Mouse (Mus musculus) CD4-positive helper T cell, adult 2 months (primary cell): ENCODE data around the gene Nfkb1.
A peak's percentile ranks its signal among the peaks of the same experiment; 100 is the strongest.

Source experiments
- DNase-seq: peaks from one replicate; pipeline ENCODE4 v3.0.0-alpha.2; 2012; ENCODE audit warnings: low read depth, missing footprints, low spot score

Gene Nfkb1

DNA sequence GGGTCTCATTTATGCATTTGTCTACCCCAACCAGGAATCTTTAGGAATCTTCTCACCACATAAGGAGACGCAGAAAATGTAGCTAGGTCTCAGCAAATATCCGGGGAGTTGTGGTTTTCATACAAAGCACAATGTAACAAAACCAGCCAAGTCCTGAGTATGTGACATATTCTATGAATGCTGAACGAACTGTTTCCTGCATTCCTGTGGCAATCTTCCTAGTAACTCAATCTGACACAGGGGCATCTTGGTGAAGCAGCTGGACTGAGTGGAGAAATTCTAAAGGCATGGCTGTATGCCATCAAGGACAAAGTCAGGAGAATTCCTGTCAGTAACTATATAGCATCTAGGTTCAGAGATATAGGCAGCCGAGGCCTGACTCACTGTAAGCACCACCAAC, 20.5 kb downstream of the Nfkb1 start:
- DNase-seq = no peak

- no peak for DNase-seq
These were observed 24.3 kb downstream of the Nfkb1 start for GRCm38 (mm10) chr3:135667084-135667483.

- DNase-seq = peak; percentile 81
These were observed 25.5 kb downstream of the Nfkb1 start for GRCm38 (mm10) chr3:135665777-135666259.

- peak; percentile 65 for DNase-seq
These were observed 29.0 kb downstream of the Nfkb1 start for GRCm38 (mm10) chr3:135662139-135662864.

DNA sequence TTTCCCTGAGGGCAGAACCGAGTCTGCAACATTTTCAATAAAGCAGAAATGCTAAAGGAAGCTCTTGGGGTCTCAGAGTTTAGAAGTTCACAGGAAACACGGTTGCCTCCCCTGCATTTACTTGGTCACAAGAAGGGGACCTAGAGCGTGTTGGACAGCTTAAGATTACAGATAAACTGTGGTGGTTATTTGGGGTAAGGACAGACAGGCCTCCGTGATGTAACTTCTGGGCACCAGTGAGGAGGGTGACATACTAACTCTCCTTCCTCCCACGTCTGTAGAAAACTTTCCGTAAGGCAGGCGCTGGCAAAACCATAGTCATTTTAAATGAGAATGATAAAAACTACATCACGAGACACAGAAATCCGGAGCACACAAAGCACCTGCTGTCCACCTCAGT, 29.6 kb downstream of the Nfkb1 start:
- DNase-seq = peak; percentile 34

- DNase-seq = no peak
These were observed 32.7 kb downstream of the Nfkb1 start for GRCm38 (mm10) chr3:135658540-135659097.

DNA sequence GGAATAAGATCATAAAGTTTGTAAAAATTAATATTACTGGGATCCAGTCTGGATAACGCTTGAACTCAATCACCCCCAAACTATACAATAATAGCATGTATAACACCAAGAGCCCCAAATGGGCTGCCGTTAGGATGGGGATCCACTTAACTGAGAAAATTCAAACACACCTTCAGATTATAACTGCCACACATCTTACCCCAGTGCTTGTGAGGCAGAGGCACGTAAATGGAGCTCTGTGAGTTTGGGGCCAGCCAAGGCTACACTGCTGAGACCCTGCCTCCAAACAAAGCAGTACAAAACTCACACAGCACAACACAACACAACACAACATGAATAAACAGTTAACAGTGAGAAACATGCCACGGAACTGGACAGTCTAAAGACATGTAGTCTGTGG, 35.2 kb downstream of the Nfkb1 start:
- DNase-seq = no peak

DNA sequence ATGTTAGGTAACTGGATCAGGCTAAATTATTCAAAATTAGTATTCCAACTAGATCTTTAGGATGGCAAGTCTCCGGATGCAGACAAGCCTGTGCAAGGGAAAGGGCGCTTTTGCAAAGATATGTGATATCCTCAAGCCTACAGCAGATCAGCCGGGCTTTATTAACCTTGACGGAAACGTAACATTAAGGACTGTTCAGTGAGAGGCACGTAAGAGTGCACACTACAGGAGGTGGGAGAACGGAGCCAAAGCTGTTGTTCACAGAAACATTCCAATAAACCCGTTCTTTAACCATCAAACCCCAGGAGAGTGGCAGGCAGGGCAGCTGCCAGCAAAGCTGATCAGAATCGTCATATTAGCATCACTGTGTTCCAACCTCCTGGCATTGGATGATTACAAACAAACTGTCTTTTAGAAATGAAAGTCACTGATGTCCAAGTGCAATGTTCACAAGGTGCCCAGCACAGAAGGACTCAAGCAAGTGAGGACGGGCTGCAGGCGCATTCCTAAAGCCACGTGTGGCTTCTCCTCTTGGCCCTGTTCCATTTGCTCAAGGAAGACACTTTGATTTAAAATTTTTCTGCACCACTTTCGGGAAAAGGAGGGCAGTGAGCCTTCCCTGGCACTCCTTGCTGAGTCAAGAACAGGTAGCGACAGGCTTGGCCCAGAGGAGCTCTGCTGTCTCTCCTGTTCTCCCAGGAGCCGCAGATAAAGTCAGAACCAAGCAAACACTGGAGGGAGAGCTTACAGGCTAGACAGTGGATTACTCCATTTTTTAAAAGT, 40.4 kb downstream of the Nfkb1 start:
- no peak for DNase-seq

DNA sequence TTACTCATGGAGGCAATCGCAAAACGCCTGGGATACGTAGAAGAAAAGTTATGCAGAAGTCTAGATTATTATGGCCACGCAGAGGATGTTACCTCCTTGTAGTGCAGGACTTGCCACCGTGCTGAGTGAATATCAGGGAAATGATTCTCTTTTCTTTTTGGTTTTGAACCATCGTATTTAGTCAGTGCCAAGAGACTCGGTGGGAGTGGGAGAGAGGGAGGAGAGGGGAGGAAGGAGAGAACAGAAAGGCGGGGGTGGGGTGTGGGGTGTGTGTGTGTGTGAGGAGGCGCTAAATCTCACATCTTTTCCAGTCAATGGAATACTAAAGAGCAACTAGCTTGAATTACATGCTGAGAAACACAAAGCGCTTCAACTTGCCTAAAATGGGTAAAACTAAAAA, 41.5 kb downstream of the Nfkb1 start:
- no peak for DNase-seq

GRCm38 (mm10) chr3:135648501-135648900, 42.8 kb downstream of the Nfkb1 start:
- DNase-seq = no peak

DNA sequence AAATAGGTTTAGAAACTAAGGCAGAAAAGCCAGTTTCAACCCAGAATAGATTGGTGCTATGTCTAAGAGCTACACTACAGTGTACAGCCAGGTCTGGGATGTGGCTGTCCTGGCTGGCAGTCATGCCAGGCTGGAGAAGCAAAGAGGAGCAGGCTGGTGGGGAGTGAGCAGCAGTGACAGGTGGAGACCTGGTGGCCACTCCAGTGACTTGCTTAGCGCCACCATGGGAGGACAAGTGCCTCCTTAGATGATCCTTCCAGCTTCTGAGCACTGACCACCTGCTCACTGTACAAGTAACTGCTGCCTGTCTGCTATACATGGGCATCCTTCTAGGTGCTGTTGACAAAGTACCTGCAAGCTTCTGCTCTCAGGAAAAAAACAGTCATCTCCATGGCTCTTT, 44.7 kb downstream of the Nfkb1 start:
- no peak for DNase-seq

DNA sequence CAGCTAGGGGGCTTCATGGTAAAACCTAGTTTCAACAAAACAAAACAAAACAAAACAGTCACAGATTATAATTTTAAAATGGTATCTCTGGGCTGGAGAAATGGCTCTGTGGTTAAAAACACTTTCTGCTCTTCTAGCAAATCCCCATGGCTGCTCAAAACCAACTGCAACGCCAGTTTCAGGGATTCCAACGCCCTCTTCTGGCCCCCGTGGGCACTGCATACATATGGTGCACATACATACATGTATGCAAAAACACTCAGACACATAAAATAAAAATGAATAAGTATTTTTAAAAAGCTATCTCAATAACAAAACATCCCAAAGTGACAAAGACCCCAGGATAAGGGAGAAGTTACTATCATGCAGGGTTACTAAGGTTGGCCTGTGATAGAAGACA, 46.4 kb downstream of the Nfkb1 start:
- no peak for DNase-seq

DNA sequence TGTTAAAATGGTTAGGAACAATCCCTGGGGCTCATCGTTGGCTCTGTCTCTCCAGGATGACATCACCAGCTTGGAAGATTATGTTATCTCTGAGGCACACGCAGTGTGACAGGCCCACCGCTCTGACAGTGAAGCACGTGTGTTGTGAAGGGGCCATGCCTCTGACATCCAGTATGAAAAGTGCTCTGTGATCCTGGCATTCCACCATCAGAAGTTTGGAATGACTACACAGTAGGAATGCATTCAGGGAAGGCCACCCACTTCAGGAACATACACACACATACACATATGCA, 49.8 kb downstream of the Nfkb1 start:
- no peak for DNase-seq

- DNase-seq = peak; percentile 17
These were observed 50.3 kb downstream of the Nfkb1 start for GRCm38 (mm10) chr3:135640856-135641622.

DNA sequence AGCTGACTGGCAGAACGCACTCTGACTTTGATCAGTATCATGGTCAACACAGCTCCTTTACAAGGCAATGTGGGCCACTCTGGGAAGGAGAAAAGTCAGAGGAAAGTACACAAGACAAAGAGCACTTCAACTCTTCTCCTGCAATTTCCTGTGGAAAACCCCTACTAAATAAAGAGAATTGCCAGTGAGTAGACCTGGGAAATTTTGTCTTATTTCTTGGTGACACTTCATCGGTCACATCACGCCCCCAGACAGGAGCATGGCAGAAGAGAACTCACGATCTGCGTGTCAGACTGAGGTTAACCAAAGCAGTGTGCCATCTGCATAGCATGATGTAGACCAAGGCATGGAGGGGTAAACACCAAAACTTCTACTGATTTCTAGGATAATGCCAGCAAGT, 51.1 kb downstream of the Nfkb1 start:
- peak; percentile 53 for DNase-seq

- no peak for DNase-seq
These were observed 53.8 kb downstream of the Nfkb1 start for GRCm38 (mm10) chr3:135637592-135637991.

DNA sequence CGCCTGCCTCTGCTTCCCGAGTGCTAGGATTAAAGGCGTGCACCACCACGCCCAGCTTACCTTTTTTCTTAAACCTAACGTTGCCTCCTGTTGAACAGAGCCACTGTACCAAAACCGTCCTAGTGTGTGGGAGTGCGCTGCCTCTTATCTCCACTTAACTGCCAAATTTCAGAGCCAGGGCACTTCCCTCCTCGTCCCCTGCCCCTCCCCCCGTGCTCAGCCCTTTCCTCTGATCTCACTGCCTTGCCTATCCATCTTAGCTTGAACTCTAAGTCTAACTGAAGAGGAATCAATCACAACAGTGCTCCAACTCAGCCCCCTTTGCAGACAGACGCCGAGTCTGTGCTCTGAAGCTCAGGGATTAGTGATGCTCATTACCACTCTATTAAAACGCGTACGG, 54.9 kb downstream of the Nfkb1 start:
- peak; percentile 67 for DNase-seq

DNA sequence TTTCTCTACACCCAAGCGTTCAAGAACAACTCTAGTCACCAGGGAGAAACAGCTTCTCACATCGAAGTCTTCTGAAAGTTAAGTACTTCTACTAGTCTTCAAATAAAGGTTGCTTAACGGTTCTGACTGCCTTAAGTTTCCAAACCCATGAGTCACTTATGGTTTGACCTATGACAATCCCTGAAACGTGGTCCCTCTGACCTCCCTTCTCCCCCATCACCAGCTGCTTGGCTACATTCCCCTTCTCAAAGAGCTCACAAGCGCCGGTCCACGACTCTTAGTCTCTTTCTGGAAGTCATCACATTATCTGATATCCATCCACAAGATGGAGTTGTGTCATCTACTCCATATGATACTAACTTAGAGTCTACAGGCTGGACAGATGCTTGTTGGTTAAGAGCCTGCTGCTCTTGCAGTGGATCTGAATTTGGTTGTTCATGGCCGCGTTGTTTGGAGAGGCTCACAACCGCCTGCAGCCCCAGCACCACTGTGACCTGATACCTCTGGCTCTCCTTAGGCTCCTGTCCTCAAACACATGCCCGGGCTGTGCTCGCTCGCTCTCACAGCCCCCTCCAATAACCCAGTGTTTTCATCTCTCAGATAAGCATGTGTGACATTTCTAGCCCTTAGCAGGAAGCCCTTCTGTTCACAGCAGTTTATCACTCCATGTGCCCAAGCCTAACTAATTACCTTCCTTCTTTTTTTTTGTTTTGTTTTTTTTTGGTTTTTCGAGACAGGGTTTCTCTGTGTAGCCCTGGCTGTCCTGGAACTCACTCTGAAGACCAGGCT, 55.5 kb downstream of the Nfkb1 start:
- no peak for DNase-seq

DNA sequence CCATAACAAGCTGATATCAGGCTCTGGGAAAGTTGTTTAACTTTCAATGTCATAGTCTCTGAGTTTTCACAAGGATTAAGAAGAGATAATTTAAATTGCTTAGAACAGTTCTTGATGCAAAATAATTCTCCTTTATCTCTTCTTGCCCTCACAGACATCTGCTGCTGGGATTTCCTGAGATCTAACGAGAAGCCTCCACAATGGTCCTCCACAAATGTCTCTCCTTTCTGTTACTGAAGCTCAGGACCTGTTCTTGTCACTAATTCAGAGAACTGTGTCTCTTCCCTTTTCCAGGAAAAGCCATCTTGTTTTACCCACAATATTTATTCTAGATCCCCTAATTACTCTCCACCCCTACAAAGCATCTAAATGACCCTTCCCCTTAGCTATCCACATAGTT, 56.3 kb downstream of the Nfkb1 start:
- DNase-seq = no peak

DNA sequence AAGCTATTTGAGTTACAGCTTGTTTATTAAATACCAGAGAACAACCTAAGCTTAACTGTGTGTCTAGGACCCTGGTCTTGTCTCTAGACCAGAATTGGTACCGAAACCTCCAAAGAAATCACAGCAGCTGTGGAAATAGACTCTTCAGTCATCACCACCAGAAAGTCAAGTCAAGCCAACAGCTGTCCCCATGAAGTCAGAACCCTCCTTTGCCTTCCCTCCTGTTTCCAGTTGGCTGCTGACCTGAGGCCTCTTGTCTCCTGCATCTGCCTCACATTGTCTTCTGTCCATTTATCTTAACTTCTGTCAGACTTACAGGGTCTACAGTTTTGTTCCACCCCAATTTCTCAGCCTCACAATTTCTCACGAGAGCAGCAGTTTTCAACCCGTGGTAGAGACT, 57.1 kb downstream of the Nfkb1 start:
- no peak for DNase-seq

DNA sequence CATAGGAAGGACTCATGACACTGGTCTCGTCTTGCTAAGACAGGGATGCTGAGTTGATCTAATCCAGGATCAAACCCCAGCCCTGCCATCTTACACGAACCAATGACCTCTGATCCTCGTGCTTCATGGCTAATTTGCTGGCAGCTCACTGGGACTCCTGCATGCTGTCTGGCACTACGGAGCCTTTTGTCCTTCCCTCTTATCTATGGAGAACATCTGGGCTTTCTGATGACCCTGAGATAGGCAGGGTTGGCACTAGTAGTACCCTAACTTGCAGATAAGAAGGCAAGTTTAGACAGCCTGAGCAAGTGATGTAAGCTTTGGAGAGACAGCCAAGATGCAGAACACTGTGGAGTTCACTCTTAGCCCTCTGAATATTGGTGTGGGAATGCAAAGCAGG, 59.5 kb downstream of the Nfkb1 start:
- no peak for DNase-seq
